12 mouse cellular contexts compared by ENCODE assay signal in the genomic region with DNA sequence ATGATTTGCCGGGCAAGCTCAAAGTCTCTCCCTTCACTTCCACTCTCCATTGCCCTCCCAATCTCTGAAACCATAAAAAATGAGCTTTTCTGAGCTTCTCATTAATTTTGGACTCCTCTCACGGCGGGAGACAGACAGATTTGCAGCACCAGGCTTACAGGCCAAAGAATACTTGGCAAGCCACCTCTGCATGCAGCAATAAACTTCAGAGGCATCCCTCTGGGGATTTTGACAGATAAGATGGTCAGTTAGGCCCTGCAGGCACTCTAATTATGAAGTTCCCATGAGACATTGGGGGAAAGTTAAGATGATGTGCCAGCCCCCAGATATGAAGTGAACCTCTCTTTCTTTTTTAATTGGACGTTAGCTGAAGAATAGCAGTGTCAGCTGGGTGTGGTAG.
DNase-seq lines count a peak whose midpoint lies in the region; ATAC-seq and TF ChIP-seq lines count a peak whose summit lies in the region.
"Had no signal": no experiment of that assay in that cellular context is flagged by ENCODE, and none has a peak within 500 bp of the region (broad histone marks: within the 10 kb centered on the region; RNA-seq: fewer than 3 reads in every experiment).

No protein-coding gene starts in this region.

- DNase-seq in neural tube, embryonic 10.5 days (ENCODE audit: extremely low spot score, low spot score), result no peak
- peak; percentile 31 for DNase-seq in kidney, postnatal 0 days (ENCODE audit: low spot score)
- DNase-seq in gastrocnemius, postnatal 10 days, result no peak
- DNase-seq: forebrain, postnatal 0 days; thymus, postnatal 25 days had no signal

- H3K27ac ChIP-seq in hindbrain, embryonic 16.5 days (ENCODE audit: low read depth, low read length), result no peak overlapping the region; the same call in 1 of the 2 replicates
- H3K27ac ChIP-seq in hindbrain, embryonic 13.5 days, result no peak overlapping the region
- 0 out of 2 replicates have a peak overlapping the region, but pooled peaks have one; percentile 6 for H3K27ac ChIP-seq in neural tube, embryonic 13.5 days (replicated peaks)
- no peak overlapping the region for H3K27ac ChIP-seq in kidney, postnatal 0 days
- H3K27ac ChIP-seq: heart, embryonic 10.5 days; limb, embryonic 15.5 days had no signal

- no peak for TF ChIP-seq CTCF in kidney, postnatal 0 days (IDR thresholded peaks at IDR 0.05; ENCODE audit: low read depth)

- H3K4me1 ChIP-seq in hindbrain, embryonic 16.5 days (ENCODE audit: control insufficient read depth, insufficient read depth, low read depth, low read length), result peaks cover 2% of the 10 kb centered on the region; the same call in 1 of the 2 replicates
- 0 out of 2 replicates have a peak, but pooled peaks cover 5% of the 10 kb centered on the region for H3K4me1 ChIP-seq in hindbrain, embryonic 13.5 days (replicated peaks)
- H3K4me1 ChIP-seq in neural tube, embryonic 13.5 days (replicated peaks), result peaks cover 10% of the 10 kb centered on the region
- no peaks in the 10 kb centered on the region for H3K4me1 ChIP-seq in kidney, postnatal 0 days (replicated peaks; ENCODE audit: insufficient read depth, low read length)
- H3K4me1 ChIP-seq: heart, embryonic 10.5 days had no signal

- H3K27me3 ChIP-seq in hindbrain, embryonic 16.5 days (replicated peaks; ENCODE audit: control insufficient read depth, insufficient read depth, low read length), result no peaks in the 10 kb centered on the region
- H3K27me3 ChIP-seq in hindbrain, embryonic 13.5 days, result no peaks in the 10 kb centered on the region
- H3K27me3 ChIP-seq in neural tube, embryonic 13.5 days, result no peaks in the 10 kb centered on the region
- no peaks in the 10 kb centered on the region for H3K27me3 ChIP-seq in kidney, postnatal 0 days (ENCODE audit: insufficient read depth, low read length)
- H3K27me3 ChIP-seq: limb, embryonic 15.5 days had no signal

- 39% methylated on average over 4 of the region's 4 CpGs for WGBS in hindbrain, embryonic 16.5 days
- 47% methylated on average over 4 of the region's 4 CpGs for WGBS in hindbrain, embryonic 13.5 days
- 32% methylated on average over 4 of the region's 4 CpGs for WGBS in neural tube, embryonic 13.5 days
- 34% methylated on average over 4 of the region's 4 CpGs for WGBS in kidney, postnatal 0 days

- ATAC-seq in hindbrain, embryonic 16.5 days, result peak; percentile 54; the same call in 1 of the 2 replicates
- no peak for ATAC-seq in hindbrain, embryonic 13.5 days (ENCODE audit: low FRiP score)
- no peak for ATAC-seq in neural tube, embryonic 13.5 days (ENCODE audit: low read depth)
- no peak for ATAC-seq in kidney, postnatal 0 days (replicated peaks; ENCODE audit: low FRiP score, low read depth)
- ATAC-seq in erythroid progenitor cell, adult 5-6 weeks (replicated peaks; ENCODE audit: low FRiP score, poor library complexity, severe bottlenecking), result no peak
- ATAC-seq: forebrain, postnatal 0 days had no signal

- no peak overlapping the region for H3K9ac ChIP-seq in hindbrain, embryonic 16.5 days (ENCODE audit: low read depth, low read length)
- H3K9ac ChIP-seq in hindbrain, embryonic 13.5 days, result no peak overlapping the region
- H3K9ac ChIP-seq in neural tube, embryonic 13.5 days, result no peak overlapping the region
- no peak overlapping the region for H3K9ac ChIP-seq in kidney, postnatal 0 days (ENCODE audit: low read depth, low read length)
- H3K9ac ChIP-seq: forebrain, postnatal 0 days; limb, embryonic 15.5 days had no signal

- no peaks in the 10 kb centered on the region for H3K9me3 ChIP-seq in hindbrain, embryonic 16.5 days (ENCODE audit: control insufficient read depth, low read length)
- no peaks in the 10 kb centered on the region for H3K9me3 ChIP-seq in hindbrain, embryonic 13.5 days
- no peaks in the 10 kb centered on the region for H3K9me3 ChIP-seq in neural tube, embryonic 13.5 days
- no peaks in the 10 kb centered on the region for H3K9me3 ChIP-seq in kidney, postnatal 0 days (replicated peaks; ENCODE audit: low read length)
- H3K9me3 ChIP-seq: heart, embryonic 10.5 days; limb, embryonic 15.5 days had no signal

- no peak overlapping the region for H3K4me2 ChIP-seq in hindbrain, embryonic 16.5 days (ENCODE audit: low read length)
- H3K4me2 ChIP-seq in hindbrain, embryonic 13.5 days, result no peak overlapping the region
- no peak overlapping the region for H3K4me2 ChIP-seq in neural tube, embryonic 13.5 days
- no peak overlapping the region for H3K4me2 ChIP-seq in kidney, postnatal 0 days (ENCODE audit: low read length)
- H3K4me2 ChIP-seq: limb, embryonic 15.5 days had no signal

- H3K36me3 ChIP-seq in hindbrain, embryonic 16.5 days (ENCODE audit: control insufficient read depth, insufficient read depth, low read length), result no peaks in the 10 kb centered on the region
- no peaks in the 10 kb centered on the region for H3K36me3 ChIP-seq in hindbrain, embryonic 13.5 days
- H3K36me3 ChIP-seq in neural tube, embryonic 13.5 days, result no peaks in the 10 kb centered on the region
- H3K36me3 ChIP-seq in kidney, postnatal 0 days (ENCODE audit: insufficient read depth, low read length), result no peaks in the 10 kb centered on the region
- H3K36me3 ChIP-seq: heart, embryonic 10.5 days; limb, embryonic 15.5 days had no signal

- no peak overlapping the region for H3K4me3 ChIP-seq in hindbrain, embryonic 16.5 days (ENCODE audit: low read length)
- no peak overlapping the region for H3K4me3 ChIP-seq in hindbrain, embryonic 13.5 days
- H3K4me3 ChIP-seq in neural tube, embryonic 13.5 days, result no peak overlapping the region
- no peak overlapping the region for H3K4me3 ChIP-seq in kidney, postnatal 0 days (replicated peaks; ENCODE audit: low read depth, low read length)
- H3K4me3 ChIP-seq: heart, embryonic 10.5 days; limb, embryonic 15.5 days; myocyte had no signal
